Mouse (Mus musculus) CH12.LX (cell line): Measurements from ENCODE around the gene Epha2. TPM values are rescaled to one million over a fixed set of nuclear protein-coding genes. Genes with fewer than 3 reads are reported as not detected.

Experiments used
- DNase-seq: peaks from one replicate; pipeline ENCODE4 v3.0.0-alpha.2; 2013; ENCODE audit errors: extremely low read depth
- H3K27ac ChIP-seq: 2 replicates; pipeline ENCODE4 v1.5.1; 2012; ENCODE audit warnings: low read depth, mild to moderate bottlenecking, control low read depth, moderate library complexity; ENCODE audit not compliant: insufficient read depth
- H3K27me3 ChIP-seq: replicated peaks from 2 replicates; pipeline ENCODE3; 2012; ENCODE audit warnings: inconsistent platforms
- H3K36me3 ChIP-seq, 2 experiments: replicated peaks in 1 of 2; 2 replicates each; pipeline versions ENCODE3 to v1.6.1; 2012; ENCODE audit warnings: inconsistent platforms in 1 of 2, low read length in 1 of 2, mild to moderate bottlenecking in 1 of 2, mixed read lengths in 1 of 2, moderate library complexity in 1 of 2; ENCODE audit not compliant: control insufficient read depth in 1 of 2, insufficient read depth in 1 of 2
- H3K4me1 ChIP-seq, 2 experiments: 2 replicates each; pipeline ENCODE4 v1.6.1; 2012; ENCODE audit warnings: inconsistent platforms in 1 of 2, moderate library complexity in 1 of 2; ENCODE audit not compliant: insufficient read depth in 2 of 2, control insufficient read depth in 1 of 2
- H3K4me2 ChIP-seq: 2 replicates; pipeline ENCODE4 v1.6.1; 2012; ENCODE audit warnings: low read depth, mild to moderate bottlenecking, control low read depth; ENCODE audit not compliant: poor library complexity, insufficient read depth, severe bottlenecking
- H3K4me3 ChIP-seq, 3 experiments: fragments of 150-350 bp in 1 of 3; sonication (generic) in 1 of 3; replicated peaks in 1 of 3; 2 replicates each; pipeline versions ENCODE3 to v1.5.1; 2011 to 2012; ENCODE audit warnings: low read depth in 2 of 3, low read length in 2 of 3, mild to moderate bottlenecking in 2 of 3, moderate library complexity in 2 of 3, control low read depth in 1 of 3, improper control_type of control experiment in 1 of 3, inconsistent platforms in 1 of 3, mixed read lengths in 1 of 3; ENCODE audit not compliant: poor library complexity in 1 of 3
- H3K79me2 ChIP-seq: replicated peaks from 2 replicates; pipeline ENCODE4 v1.6.1; 2012; ENCODE audit warnings: mild to moderate bottlenecking, moderate library complexity; ENCODE audit not compliant: control insufficient read depth, poor library complexity, insufficient read depth, severe bottlenecking; ENCODE audit errors: extremely low read depth
- H3K9ac ChIP-seq: 2 replicates; pipeline ENCODE4 v1.6.1; 2012; ENCODE audit warnings: low read depth, mild to moderate bottlenecking, control low read depth, moderate library complexity; ENCODE audit not compliant: insufficient read depth
- H3K9me3 ChIP-seq: replicated peaks from 2 replicates; pipeline ENCODE3; 2012; ENCODE audit warnings: low read length, inconsistent platforms, mixed read lengths
- CHD1 ChIP-seq: IDR thresholded peaks from 2 replicates; pipeline ENCODE4 v1.6.1; 2012; ENCODE audit warnings: low read depth, low read length, improper control_type of control experiment, inconsistent platforms
- CTCF ChIP-seq, 2 experiments: IDR thresholded peaks in 1 of 2; conservative IDR thresholded peaks in 1 of 2; 2 replicates each; pipeline ENCODE4 v1.5.1; 2011 to 2012; ENCODE audit warnings: low read depth in 2 of 2, low read length in 2 of 2, improper control_type of control experiment in 1 of 2, inconsistent platforms in 1 of 2, mild to moderate bottlenecking in 1 of 2, moderate library complexity in 1 of 2
- E2F4 ChIP-seq: IDR thresholded peaks from 2 replicates; pipeline ENCODE4 v1.6.1; 2011; ENCODE audit warnings: low read depth, low read length, improper control_type of control experiment; ENCODE audit not compliant: insufficient replicate concordance
- ELF1 ChIP-seq: IDR thresholded peaks from 2 replicates; pipeline ENCODE4 v1.6.1; 2014; ENCODE audit warnings: low read depth, mild to moderate bottlenecking, inconsistent platforms, low read length, improper control_type of control experiment
- EP300 ChIP-seq: IDR thresholded peaks from 2 replicates; pipeline ENCODE4 v1.6.1; 2011; ENCODE audit warnings: low read length, improper control_type of control experiment
- ETS1 ChIP-seq: conservative IDR thresholded peaks from 2 replicates; pipeline ENCODE4 v1.6.1; 2012; ENCODE audit warnings: low read depth, mild to moderate bottlenecking, inconsistent platforms, low read length, improper control_type of control experiment, moderate library complexity
- IRF4 ChIP-seq: IDR thresholded peaks from 2 replicates; pipeline ENCODE4 v1.6.1; 2014; ENCODE audit warnings: low read depth, mild to moderate bottlenecking, inconsistent platforms, low read length, improper control_type of control experiment
- JUN ChIP-seq: IDR thresholded peaks from 2 replicates; pipeline ENCODE4 v1.6.1; 2011; ENCODE audit warnings: low read depth, mild to moderate bottlenecking, low read length, improper control_type of control experiment, moderate library complexity; ENCODE audit not compliant: insufficient read depth
- JUND ChIP-seq: conservative IDR thresholded peaks from 2 replicates; pipeline ENCODE4 v1.6.1; 2011; ENCODE audit warnings: low read depth, low read length, improper control_type of control experiment
- MAZ ChIP-seq: IDR thresholded peaks from 2 replicates; pipeline ENCODE4 v1.6.1; 2012; ENCODE audit warnings: low read depth, mild to moderate bottlenecking, inconsistent platforms, low read length, improper control_type of control experiment, moderate library complexity
- MEF2A ChIP-seq: IDR thresholded peaks from 2 replicates; pipeline ENCODE4 v1.6.1; 2014; ENCODE audit warnings: low read depth, mild to moderate bottlenecking, inconsistent platforms, low read length, improper control_type of control experiment, borderline replicate concordance
- MXI1 ChIP-seq: IDR thresholded peaks from 2 replicates; pipeline ENCODE4 v1.6.1; 2011; ENCODE audit warnings: mild to moderate bottlenecking, low read depth, low read length, improper control_type of control experiment
- MYC ChIP-seq: IDR thresholded peaks from 2 replicates; pipeline ENCODE4 v1.6.1; 2011; ENCODE audit warnings: low read depth, mild to moderate bottlenecking, improper control_type of control experiment, low read length
- NELFE ChIP-seq: IDR thresholded peaks from 2 replicates; pipeline ENCODE4 v1.6.1; 2011; ENCODE audit warnings: low read depth, low read length, improper control_type of control experiment
- NRF1 ChIP-seq: IDR thresholded peaks from 2 replicates; pipeline ENCODE4 v1.6.1; 2014; ENCODE audit warnings: low read depth, mild to moderate bottlenecking, inconsistent platforms, low read length, improper control_type of control experiment, moderate library complexity
- PAX5 ChIP-seq: IDR thresholded peaks from 2 replicates; pipeline ENCODE4 v1.6.1; 2012; ENCODE audit warnings: low read length, inconsistent platforms, mixed read lengths
- POLR2AphosphoS2 ChIP-seq: IDR thresholded peaks from 2 replicates; pipeline ENCODE4 v1.6.1; 2011; ENCODE audit warnings: low read depth, low read length, improper control_type of control experiment
- RAD21 ChIP-seq: IDR thresholded peaks from 2 replicates; pipeline ENCODE4 v1.6.1; 2011; ENCODE audit warnings: low read depth, mild to moderate bottlenecking, low read length, improper control_type of control experiment, moderate library complexity
- RCOR1 ChIP-seq: conservative IDR thresholded peaks from 2 replicates; pipeline ENCODE4 v1.6.1; 2012; ENCODE audit warnings: low read depth, mild to moderate bottlenecking, inconsistent platforms, low read length, improper control_type of control experiment
- TCF12 ChIP-seq: IDR thresholded peaks from 2 replicates; pipeline ENCODE4 v1.6.1; 2014; ENCODE audit warnings: low read depth, mild to moderate bottlenecking, inconsistent platforms, low read length, improper control_type of control experiment
- UBTF ChIP-seq: IDR thresholded peaks from 2 replicates; pipeline ENCODE4 v1.6.1; 2012; ENCODE audit warnings: low read depth, mild to moderate bottlenecking, inconsistent platforms, low read length, improper control_type of control experiment, moderate library complexity
- USF1 ChIP-seq: IDR thresholded peaks from 2 replicates; pipeline ENCODE4 v1.6.1; 2014; ENCODE audit warnings: low read depth, mild to moderate bottlenecking, inconsistent platforms, low read length, improper control_type of control experiment
- ZC3H11A ChIP-seq: IDR thresholded peaks from 2 replicates; pipeline ENCODE4 v1.6.1; 2012; ENCODE audit warnings: low read depth, mild to moderate bottlenecking, inconsistent platforms, low read length, improper control_type of control experiment
- dilution Hi-C: fragments of 300-500 bp; cut with MboI; formaldehyde crosslinking; loops from 2 replicates; pipeline ENCODE4 v1.14.3; 2020; ENCODE audit warnings: low sequenced_read_pairs; ENCODE audit not compliant: extremely low pct_unique_long_range_greater_than_20kb, extremely low pct_ligation_motif_present
- in situ Hi-C: fragments of 300-500 bp; cut with MboI; formaldehyde crosslinking; loops from 3 replicates; pipeline ENCODE4 v1.14.3; 2019; ENCODE audit warnings: low sequenced_read_pairs, low pct_ligation_motif_present, low pct_unique_long_range_greater_than_20kb, mixed read lengths
- polyA plus RNA-seq: library from polyadenylated mRNA; unstranded; fragments of >175 nt; gene quantifications from 2 replicates; pipeline ENCODE4 v1.2.1, GENCODE M21; 2012; ENCODE audit warnings: low read depth; ENCODE audit not compliant: insufficient read length
- total RNA-seq, 2 experiments: library from RNA; depleted of rRNA; stranded (reverse); fragments of 300-350 nt in 1 of 2; fragments of >200 nt in 1 of 2; gene quantifications; 2 replicates each; pipeline ENCODE4 v1.2.3; 2012 to 2014

Epha2 gene
- total and polyA plus RNA-seq, 3 experiments = 0.55 to 0.81 (median 0.67) TPM

DNA sequence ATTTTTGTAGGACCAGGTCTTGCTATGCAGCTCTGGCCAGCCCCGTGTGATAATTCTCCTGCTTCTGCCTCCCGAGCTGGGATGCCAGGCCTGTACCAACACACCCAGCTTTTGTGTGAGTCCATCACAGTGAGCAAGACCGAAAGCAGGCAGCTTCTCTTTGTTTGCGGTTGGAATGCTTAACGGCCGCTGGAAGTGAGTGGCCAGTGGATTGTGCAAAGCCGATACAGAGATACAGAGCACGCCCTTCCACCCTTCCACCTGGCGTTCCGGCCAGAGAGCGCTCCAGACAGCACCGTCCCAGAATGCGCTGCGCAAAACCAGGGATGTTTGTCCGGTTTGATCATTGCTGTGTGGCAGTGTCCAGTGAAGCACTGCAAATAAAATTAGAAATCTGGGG lies 21.7 kb upstream of the Epha2 start:
- in situ Hi-C loops (loop anchor here (5.0 kb wide), 1 partner anchor 83 kb away; no protein-coding TSS in a partner anchor), dilution Hi-C loops (no loop called here)
- H3K36me3 ChIP-seq = no peaks in the 10 kb centered on the region
- H3K79me2 ChIP-seq = no peaks in the 10 kb centered on the region
- H3K4me1 ChIP-seq = peaks cover 11 to 47% of the 10 kb centered on the region in 2 experiments
- H3K27me3 ChIP-seq = peaks cover 86% of the 10 kb centered on the region
- no peak overlapping the region for H3K4me3 ChIP-seq
- no peak overlapping the region for H3K9ac ChIP-seq
- TF ChIP-seq POLR2AphosphoS2 (no peak), MEF2A (no peak), ETS1 (no peak), E2F4 (no peak), CHD1 (no peak), ZC3H11A (no peak), JUN (no peak), USF1 (no peak)
- H3K9me3 ChIP-seq = no peaks in the 10 kb centered on the region
- H3K4me2 ChIP-seq = no peak overlapping the region
- no peak overlapping the region for H3K27ac ChIP-seq
- no peak for DNase-seq

DNA sequence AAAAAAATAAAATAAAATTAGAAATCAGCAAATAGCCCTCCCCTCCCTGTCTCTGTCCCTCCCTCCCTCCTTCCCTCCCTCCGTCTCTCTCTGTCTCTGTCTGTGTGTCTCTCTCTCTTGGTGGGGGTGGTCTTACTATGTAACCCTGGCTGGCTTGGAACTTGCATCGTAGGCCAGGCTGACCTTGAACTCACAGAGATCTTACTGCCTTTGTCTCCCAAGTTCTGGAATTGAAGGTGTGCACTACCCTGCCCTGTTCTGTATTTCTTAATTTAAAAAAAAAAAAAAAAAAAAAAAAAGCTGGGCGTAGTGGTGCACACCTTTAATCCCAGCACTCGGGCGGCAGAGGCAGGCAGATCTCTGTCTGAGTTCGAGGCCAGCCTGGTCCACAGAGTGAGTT lies 21.3 kb upstream of the Epha2 start:
- no peak overlapping the region for H3K27ac ChIP-seq

DNA sequence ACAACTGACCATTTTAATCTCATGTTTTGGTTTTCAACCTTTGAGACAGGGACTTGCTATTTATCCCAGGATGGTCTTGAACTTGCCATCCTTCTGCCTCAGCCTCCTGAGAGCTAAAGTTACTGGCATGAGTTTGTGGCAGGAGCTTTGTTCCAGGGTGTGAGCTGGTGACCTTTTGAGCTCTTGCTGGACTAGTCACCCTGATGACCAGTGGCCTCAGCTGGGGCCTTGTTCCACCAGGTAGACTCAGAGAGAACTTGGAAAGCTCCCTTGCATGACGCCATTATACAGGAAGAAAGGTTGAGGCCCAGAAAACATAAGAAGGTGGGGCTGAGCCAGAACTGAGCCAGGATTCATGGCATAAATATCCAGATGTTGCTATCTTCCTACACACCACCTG lies 20.6 kb upstream of the Epha2 start:
- no peak overlapping the region for H3K4me3 ChIP-seq
- peaks cover 11 to 46% of the 10 kb centered on the region in 2 experiments for H3K4me1 ChIP-seq
- H3K36me3 ChIP-seq = no peaks in the 10 kb centered on the region
- no peaks in the 10 kb centered on the region for H3K9me3 ChIP-seq
- in situ Hi-C loops = no loop called here
- H3K4me2 ChIP-seq = no peak overlapping the region
- TF ChIP-seq ELF1 (no peak), NRF1 (no peak), POLR2AphosphoS2 (no peak), RAD21 (no peak), MYC (no peak), RCOR1 (no peak), EP300 (no peak)
- no peak overlapping the region for H3K27ac ChIP-seq
- H3K27me3 ChIP-seq = peaks cover 85% of the 10 kb centered on the region
- H3K79me2 ChIP-seq = no peaks in the 10 kb centered on the region
- no peak for DNase-seq
- dilution Hi-C loops = no loop called here
- H3K9ac ChIP-seq = no peak overlapping the region

More for the DNA sequence above, 21.3 kb upstream of the Epha2 start:
- dilution Hi-C loops = no loop called here
- TF ChIP-seq PAX5 = no peak
- no peak for TF ChIP-seq UBTF
- TF ChIP-seq E2F4 = no peak
- TF ChIP-seq MAZ = no peak
- TF ChIP-seq MXI1 = no peak
- no peak for TF ChIP-seq JUND
- TF ChIP-seq MEF2A = no peak
- TF ChIP-seq CTCF (conservative IDR thresholded peaks at IDR 0.05 in 1 of 2, IDR thresholded peaks at IDR 0.05 in 1 of 2; ENCODE audit: low read depth in 2 of 2, low read length in 2 of 2) = no peak
- no peak for TF ChIP-seq TCF12
- no peak for TF ChIP-seq NELFE
- no peak for TF ChIP-seq JUN
- no peak for TF ChIP-seq EP300
- no peak for TF ChIP-seq ETS1
- TF ChIP-seq IRF4 = no peak
- Histone ChIP-seq H3K9ac (no peak overlapping the region), H3K4me1 (peaks cover 11 to 49% of the 10 kb centered on the region in 2 experiments), H3K9me3 (no peaks in the 10 kb centered on the region), H3K36me3 (no peaks in the 10 kb centered on the region), H3K27me3 (peaks cover 86% of the 10 kb centered on the region), H3K4me2 (no peak overlapping the region), H3K4me3 (no peak overlapping the region), H3K79me2 (no peaks in the 10 kb centered on the region)
- DNase-seq = no peak
- in situ Hi-C loops = loop anchor here (5.0 kb wide), 1 partner anchor 83 kb away; no protein-coding TSS in a partner anchor
